Mouse (Mus musculus) kidney, adult 2 months (tissue): ENCODE measurements around the gene Nxf1.

Source experiments
- CTCF ChIP-seq: fragments of 200-500 bp; conservative IDR thresholded peaks from 2 replicates; pipeline ENCODE4 v1.5.1; 2011; ENCODE audit warnings: low read depth, mild to moderate bottlenecking, control low read depth, low read length, moderate library complexity, mixed read lengths; ENCODE audit not compliant: insufficient read depth, insufficient read length
- POLR2A ChIP-seq: fragments of 200-500 bp; IDR thresholded peaks from one replicate; pipeline ENCODE4 v1.6.1; 2011; ENCODE audit warnings: low read depth, low read length, control low read depth

DNA sequence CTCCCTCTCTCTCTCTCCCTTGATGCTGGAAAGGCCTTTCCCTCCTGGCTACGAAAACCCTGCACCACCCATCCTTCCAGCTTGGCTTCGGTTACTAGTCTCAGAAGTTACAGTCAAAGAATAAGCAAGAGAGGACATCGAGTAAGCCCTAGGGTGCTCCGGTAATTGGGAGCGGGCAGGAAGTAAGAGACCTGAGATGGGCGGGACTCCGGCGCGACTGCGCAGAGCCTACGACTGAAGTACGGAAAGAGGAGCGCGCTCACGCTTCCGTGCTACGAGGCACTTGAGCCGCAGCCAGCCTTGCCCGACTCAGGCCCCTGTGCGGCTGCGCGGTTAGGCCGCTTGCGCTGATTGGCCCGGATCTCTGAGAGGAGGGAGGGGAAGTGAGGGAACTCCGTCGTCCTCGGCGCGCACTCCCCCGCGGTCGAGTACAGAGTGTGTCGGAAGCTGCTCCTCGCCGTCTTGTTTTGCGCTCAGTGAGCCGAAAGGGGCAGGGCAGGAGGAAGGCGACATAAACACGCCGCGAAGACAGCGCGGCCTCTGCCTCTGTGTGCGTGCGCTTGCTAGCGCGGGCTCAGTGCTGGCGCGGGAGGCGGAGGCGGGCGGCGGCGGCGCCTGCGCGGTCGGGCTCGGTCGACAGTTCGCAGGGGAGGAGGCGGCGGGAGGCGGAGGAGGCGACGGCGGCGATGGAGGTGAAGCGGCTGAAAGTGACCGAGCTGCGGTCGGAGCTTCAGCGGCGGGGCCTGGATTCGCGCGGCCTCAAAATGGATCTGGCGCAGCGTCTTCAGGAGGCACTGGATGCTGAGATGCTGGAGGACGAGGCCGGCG lies 62.9 kb downstream of the Nxf1 start, which contains the start of gene Hnrnpul2:
- TF ChIP-seq CTCF (no peak), POLR2A (peak; percentile 93)
